Mouse (Mus musculus): Measurements from ENCODE around the gene Ckb. TPM values are rescaled to one million over a fixed set of nuclear protein-coding genes. Genes with fewer than 3 reads are reported as not detected.

The Ckb gene
- polyA plus RNA-seq, 1 experiment from 2014 or later, result 450 TPM

DNA sequence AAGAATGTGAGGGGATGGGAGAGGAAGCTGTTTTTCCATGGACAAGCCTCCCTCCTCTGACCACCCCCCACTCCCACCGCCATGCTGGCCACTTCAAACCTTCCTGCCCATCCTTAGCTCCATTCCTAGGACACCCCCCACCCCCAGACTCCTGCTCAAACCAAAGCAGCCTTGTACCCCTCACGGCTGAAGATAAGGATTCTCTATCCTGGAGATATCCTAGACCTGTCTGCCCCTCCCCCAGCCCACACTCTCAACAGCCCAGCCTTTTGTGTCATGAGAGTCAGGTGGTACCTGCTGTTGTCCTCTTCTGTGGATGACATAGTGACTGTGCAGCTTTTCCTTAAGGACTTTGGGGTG lies 15.9 kb upstream of the Ckb start:
- ATAC-seq (replicated peaks; ENCODE audit: insufficient number of reproducible peaks, low FRiP score, low TSS enrichment, low read depth) (no peak), DNase-seq (ENCODE audit: low spot score) (no peak)
- no peaks in the 10 kb centered on the region for H3K27me3 ChIP-seq (ENCODE audit: control insufficient read depth, insufficient read depth, low read length)
- WGBS, result 39% methylated on average over 2 of the region's 2 CpGs
- H3K4me2 ChIP-seq (ENCODE audit: low read depth, low read length), result no peak overlapping the region
- no peak overlapping the region for H3K27ac ChIP-seq (replicated peaks; ENCODE audit: low read depth, low read length)
- H3K9ac ChIP-seq (replicated peaks; ENCODE audit: low read length), result no peak overlapping the region
- no peaks in the 10 kb centered on the region for H3K4me1 ChIP-seq (ENCODE audit: control insufficient read depth, insufficient read depth, low read length)
- H3K36me3 ChIP-seq (replicated peaks; ENCODE audit: control insufficient read depth, insufficient read depth, low read depth, low read length), result no peaks in the 10 kb centered on the region
- H3K4me3 ChIP-seq (ENCODE audit: low read depth, low read length), result no peak overlapping the region
- H3K9me3 ChIP-seq (replicated peaks; ENCODE audit: control insufficient read depth, low read length), result no peaks in the 10 kb centered on the region

DNA sequence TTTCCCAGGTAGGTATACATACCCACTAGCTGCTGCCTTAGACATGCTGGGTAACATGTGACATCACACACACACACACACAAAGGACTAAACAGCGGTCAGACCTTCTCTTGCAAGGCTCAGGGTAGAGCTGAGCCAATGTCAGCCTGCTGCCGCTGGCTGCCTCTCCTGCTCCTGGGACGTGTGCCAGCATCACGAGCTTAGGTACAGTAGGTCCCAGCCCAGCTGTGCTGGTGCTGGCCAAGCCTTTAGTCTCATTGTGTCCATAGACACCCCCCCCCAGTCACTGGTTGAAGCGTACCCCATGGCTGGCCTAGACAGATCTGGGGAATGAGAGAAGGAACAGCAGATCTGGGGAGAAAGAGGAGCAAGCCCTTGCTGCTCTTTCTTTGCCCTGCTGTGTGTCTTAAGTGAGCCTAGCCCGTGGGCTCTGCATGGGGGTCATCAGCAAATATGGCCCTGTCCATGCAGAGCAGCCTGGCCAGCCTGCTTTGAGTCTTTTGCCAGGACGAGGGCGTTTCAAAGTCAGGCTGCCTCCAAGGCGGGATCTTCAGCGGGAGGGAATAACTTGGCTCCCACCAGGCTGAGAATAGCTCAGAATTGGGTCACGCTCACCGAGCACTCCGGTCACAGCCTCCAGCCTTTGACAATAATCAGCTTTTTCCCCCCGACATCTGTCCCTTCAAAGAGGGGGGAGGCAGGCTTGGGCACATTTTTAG lies 15.4 kb upstream of the Ckb start:
- WGBS, result 40% methylated on average over 14 of the region's 14 CpGs
- Histone ChIP-seq H3K4me2 (ENCODE audit: low read depth, low read length) (no peak overlapping the region), H3K27ac (replicated peaks; ENCODE audit: low read depth, low read length) (no peak overlapping the region), H3K9me3 (replicated peaks; ENCODE audit: control insufficient read depth, low read length) (no peaks in the 10 kb centered on the region), H3K36me3 (replicated peaks; ENCODE audit: control insufficient read depth, insufficient read depth, low read depth, low read length) (no peaks in the 10 kb centered on the region; the same call in 1 of the 2 replicates), H3K9ac (replicated peaks; ENCODE audit: low read length) (no peak overlapping the region), H3K4me3 (ENCODE audit: low read depth, low read length) (no peak overlapping the region), H3K27me3 (ENCODE audit: control insufficient read depth, insufficient read depth, low read length) (no peaks in the 10 kb centered on the region), H3K4me1 (ENCODE audit: control insufficient read depth, insufficient read depth, low read length) (no peaks in the 10 kb centered on the region)
- no peak for ATAC-seq (replicated peaks; ENCODE audit: insufficient number of reproducible peaks, low FRiP score, low TSS enrichment, low read depth)
- no peak for DNase-seq (ENCODE audit: low spot score)

DNA sequence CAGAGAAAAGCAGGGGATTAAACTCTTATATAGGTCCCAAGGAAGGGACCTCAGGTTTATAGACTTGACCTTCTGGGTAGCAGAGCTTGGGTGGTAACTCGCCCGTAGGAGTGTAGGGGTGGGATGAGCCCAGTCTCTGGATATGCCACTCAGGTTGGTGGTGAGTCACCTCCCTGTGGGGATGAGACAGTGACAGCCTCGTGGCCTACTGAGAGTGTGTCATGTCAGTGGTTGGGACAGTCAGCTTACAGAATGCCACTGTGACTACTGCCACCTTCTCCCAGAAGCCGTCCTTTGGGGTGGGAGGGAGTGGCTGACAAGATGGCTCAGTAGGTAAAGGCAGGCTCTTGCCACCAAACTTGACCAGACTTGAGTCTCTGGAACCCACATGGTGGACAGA lies 14.3 kb upstream of the Ckb start:
- WGBS, result 91% methylated on average over 4 of the region's 4 CpGs
- no peak for DNase-seq (ENCODE audit: low spot score)
- no peak overlapping the region for H3K4me2 ChIP-seq (ENCODE audit: low read depth, low read length)
- no peaks in the 10 kb centered on the region for H3K9me3 ChIP-seq (replicated peaks; ENCODE audit: control insufficient read depth, low read length)
- H3K9ac ChIP-seq (replicated peaks; ENCODE audit: low read length), result no peak overlapping the region
- H3K36me3 ChIP-seq (replicated peaks; ENCODE audit: control insufficient read depth, insufficient read depth, low read depth, low read length), result no peaks in the 10 kb centered on the region; the same call in 1 of the 2 replicates
- no peak overlapping the region for H3K27ac ChIP-seq (replicated peaks; ENCODE audit: low read depth, low read length)
- no peaks in the 10 kb centered on the region for H3K4me1 ChIP-seq (ENCODE audit: control insufficient read depth, insufficient read depth, low read length)
- no peak for ATAC-seq (replicated peaks; ENCODE audit: insufficient number of reproducible peaks, low FRiP score, low TSS enrichment, low read depth)
- no peaks in the 10 kb centered on the region for H3K27me3 ChIP-seq (ENCODE audit: control insufficient read depth, insufficient read depth, low read length)
- H3K4me3 ChIP-seq (ENCODE audit: low read depth, low read length), result no peak overlapping the region

DNA sequence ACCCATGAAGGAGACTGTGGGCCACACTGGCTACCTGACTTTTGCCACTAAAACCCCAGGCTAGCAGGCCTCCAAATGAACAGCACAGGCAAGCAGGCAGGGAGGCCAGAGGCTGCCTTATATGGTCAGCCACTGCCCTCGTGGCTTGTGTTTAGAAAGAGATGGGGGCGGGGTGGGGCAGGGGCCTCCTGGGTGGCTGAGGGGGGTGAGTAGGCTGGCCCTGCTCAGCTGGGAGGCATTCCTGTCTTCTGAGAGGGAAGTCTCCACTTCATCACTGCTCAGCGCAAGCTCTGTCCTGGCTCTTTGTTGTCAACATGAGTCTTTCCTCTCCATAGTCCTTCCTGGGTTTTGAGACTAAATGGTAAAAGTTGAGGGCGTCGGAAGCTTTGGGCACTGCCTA lies 10.7 kb upstream of the Ckb start:
- DNase-seq (ENCODE audit: low spot score) (no peak), ATAC-seq (replicated peaks; ENCODE audit: insufficient number of reproducible peaks, low FRiP score, low TSS enrichment, low read depth) (no peak)
- H3K4me3 ChIP-seq (ENCODE audit: low read depth, low read length), result no peak overlapping the region
- H3K9ac ChIP-seq (replicated peaks; ENCODE audit: low read length), result no peak overlapping the region
- H3K4me1 ChIP-seq (ENCODE audit: control insufficient read depth, insufficient read depth, low read length), result peaks cover 6% of the 10 kb centered on the region; the same call in 1 of the 2 replicates
- H3K9me3 ChIP-seq (replicated peaks; ENCODE audit: control insufficient read depth, low read length), result no peaks in the 10 kb centered on the region
- no peak overlapping the region for H3K27ac ChIP-seq (replicated peaks; ENCODE audit: low read depth, low read length)
- no peaks in the 10 kb centered on the region; the same call in 1 of the 2 replicates for H3K36me3 ChIP-seq (replicated peaks; ENCODE audit: control insufficient read depth, insufficient read depth, low read depth, low read length)
- no peak overlapping the region for H3K4me2 ChIP-seq (ENCODE audit: low read depth, low read length)
- no peaks in the 10 kb centered on the region for H3K27me3 ChIP-seq (ENCODE audit: control insufficient read depth, insufficient read depth, low read length)
- 64% methylated on average over 5 of the region's 5 CpGs for WGBS

DNA sequence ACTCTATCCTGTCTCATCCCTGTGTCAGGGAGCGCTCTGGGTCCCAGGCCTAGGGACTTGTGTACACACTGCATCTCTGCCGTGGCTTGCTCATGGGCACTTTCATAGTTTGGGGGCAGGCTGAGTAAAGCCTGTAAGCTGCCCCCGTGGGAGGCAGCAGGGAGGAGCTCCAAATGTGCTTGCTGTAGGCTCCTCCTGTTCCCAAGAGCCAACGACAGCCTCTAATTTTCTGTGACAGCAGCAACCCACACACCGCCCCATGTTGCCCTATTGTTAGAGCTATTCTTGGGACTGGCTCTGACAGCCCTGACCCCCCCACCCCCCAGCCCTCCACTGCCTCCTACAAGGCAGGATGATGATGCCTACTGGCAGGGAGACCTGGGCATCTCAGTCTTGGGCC lies 9.9 kb upstream of the Ckb start:
- WGBS, result 84% methylated on average over 5 of the region's 5 CpGs
- no peak for ATAC-seq (replicated peaks; ENCODE audit: insufficient number of reproducible peaks, low FRiP score, low TSS enrichment, low read depth)
- H3K4me1 ChIP-seq (ENCODE audit: control insufficient read depth, insufficient read depth, low read length), result peaks cover 6% of the 10 kb centered on the region; the same call in 1 of the 2 replicates

DNA sequence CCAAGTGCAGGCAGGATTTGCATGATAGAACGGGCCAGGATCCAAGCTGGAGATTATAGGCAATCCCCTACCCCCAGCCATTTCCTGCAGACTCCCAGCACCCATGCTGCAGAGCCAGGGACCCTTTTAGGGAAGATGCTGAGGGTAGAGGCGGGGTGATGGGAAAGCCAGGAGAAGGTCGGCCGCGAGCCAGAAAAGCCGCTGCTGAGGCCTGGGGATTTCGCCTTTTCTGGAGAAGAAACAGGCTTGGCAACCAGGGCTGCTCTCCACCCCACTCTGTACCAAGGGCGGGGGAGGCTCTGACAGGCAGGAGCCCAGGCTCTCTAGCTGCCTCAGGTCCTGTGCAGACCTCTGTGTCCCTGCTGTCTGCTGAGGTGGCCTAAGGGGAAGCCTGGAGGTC lies 9.2 kb upstream of the Ckb start:
- Histone ChIP-seq H3K27me3 (ENCODE audit: control insufficient read depth, insufficient read depth, low read length) (no peaks in the 10 kb centered on the region), H3K27ac (replicated peaks; ENCODE audit: low read depth, low read length) (no peak overlapping the region), H3K9me3 (replicated peaks; ENCODE audit: control insufficient read depth, low read length) (no peaks in the 10 kb centered on the region), H3K4me3 (ENCODE audit: low read depth, low read length) (no peak overlapping the region), H3K36me3 (replicated peaks; ENCODE audit: control insufficient read depth, insufficient read depth, low read depth, low read length) (no peaks in the 10 kb centered on the region; the same call in 1 of the 2 replicates), H3K4me1 (ENCODE audit: control insufficient read depth, insufficient read depth, low read length) (peaks cover 6% of the 10 kb centered on the region; the same call in 1 of the 2 replicates), H3K9ac (replicated peaks; ENCODE audit: low read length) (no peak overlapping the region), H3K4me2 (ENCODE audit: low read depth, low read length) (no peak overlapping the region)
- DNase-seq (ENCODE audit: low spot score) (no peak), ATAC-seq (replicated peaks; ENCODE audit: insufficient number of reproducible peaks, low FRiP score, low TSS enrichment, low read depth) (no peak)
- WGBS, result 87% methylated on average over 8 of the region's 8 CpGs

More for the DNA sequence above, 9.9 kb upstream of the Ckb start:
- H3K27me3 ChIP-seq (ENCODE audit: control insufficient read depth, insufficient read depth, low read length), result no peaks in the 10 kb centered on the region
- no peak for DNase-seq (ENCODE audit: low spot score)
- H3K36me3 ChIP-seq (replicated peaks; ENCODE audit: control insufficient read depth, insufficient read depth, low read depth, low read length), result no peaks in the 10 kb centered on the region; the same call in 1 of the 2 replicates
- no peak overlapping the region for H3K4me3 ChIP-seq (ENCODE audit: low read depth, low read length)
- H3K9ac ChIP-seq (replicated peaks; ENCODE audit: low read length), result no peak overlapping the region
- H3K27ac ChIP-seq (replicated peaks; ENCODE audit: low read depth, low read length), result no peak overlapping the region
- no peaks in the 10 kb centered on the region for H3K9me3 ChIP-seq (replicated peaks; ENCODE audit: control insufficient read depth, low read length)
- H3K4me2 ChIP-seq (ENCODE audit: low read depth, low read length), result no peak overlapping the region

DNA sequence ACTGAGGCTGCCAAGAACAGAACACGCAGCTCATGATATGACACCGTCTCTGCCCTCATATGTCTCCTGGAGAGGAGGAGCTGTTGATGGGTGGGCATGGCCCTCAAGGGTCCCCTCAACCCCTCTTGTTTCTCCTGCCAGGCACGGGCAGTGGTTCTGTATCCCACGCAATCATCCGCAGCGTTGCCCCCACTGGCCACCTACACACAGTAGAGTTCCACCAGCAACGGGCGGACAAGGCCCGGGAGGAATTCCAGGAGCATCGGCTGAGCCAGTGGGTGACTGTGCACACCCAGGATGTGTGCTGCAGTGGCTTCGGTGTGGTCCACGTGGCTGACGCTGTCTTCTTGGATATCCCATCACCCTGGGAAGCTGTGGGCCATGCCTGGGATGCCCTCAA lies 8.5 kb upstream of the Ckb start:
- no peaks in the 10 kb centered on the region for H3K9me3 ChIP-seq (replicated peaks; ENCODE audit: control insufficient read depth, low read length)
- WGBS, result 97% methylated on average over 13 of the region's 13 CpGs
- peaks cover 6% of the 10 kb centered on the region; the same call in 1 of the 2 replicates for H3K4me1 ChIP-seq (ENCODE audit: control insufficient read depth, insufficient read depth, low read length)
- no peak overlapping the region for H3K4me2 ChIP-seq (ENCODE audit: low read depth, low read length)
- no peak overlapping the region for H3K9ac ChIP-seq (replicated peaks; ENCODE audit: low read length)
- H3K27me3 ChIP-seq (ENCODE audit: control insufficient read depth, insufficient read depth, low read length), result no peaks in the 10 kb centered on the region
- H3K4me3 ChIP-seq (ENCODE audit: low read depth, low read length), result no peak overlapping the region
- H3K27ac ChIP-seq (replicated peaks; ENCODE audit: low read depth, low read length), result no peak overlapping the region
- H3K36me3 ChIP-seq (replicated peaks; ENCODE audit: control insufficient read depth, insufficient read depth, low read depth, low read length), result no peaks in the 10 kb centered on the region; the same call in 1 of the 2 replicates
- ATAC-seq (replicated peaks; ENCODE audit: insufficient number of reproducible peaks, low FRiP score, low TSS enrichment, low read depth) (no peak), DNase-seq (ENCODE audit: low spot score) (no peak)

DNA sequence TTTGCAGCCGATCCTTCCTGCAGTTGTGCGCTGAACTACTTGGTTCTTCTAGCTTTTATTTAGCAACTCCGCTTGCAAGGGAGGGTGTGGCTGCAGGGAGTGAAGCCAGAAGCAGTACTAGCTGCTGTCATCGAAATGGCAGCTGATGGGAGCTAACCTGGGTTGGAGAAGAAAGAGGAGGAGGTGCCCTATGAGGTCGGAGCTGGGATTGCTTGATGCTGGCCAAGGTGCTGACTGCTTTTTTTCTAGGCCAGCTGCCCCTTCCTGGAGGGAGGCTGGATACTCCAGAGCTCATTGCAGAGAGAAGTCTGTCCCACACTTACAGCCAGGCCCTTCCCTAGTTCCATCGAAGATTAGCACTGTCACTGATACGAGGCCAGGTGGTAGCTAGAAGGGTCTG lies 6.9 kb upstream of the Ckb start:
- 54% methylated on average over 7 of the region's 7 CpGs for WGBS
- Histone ChIP-seq H3K4me1 (ENCODE audit: control insufficient read depth, insufficient read depth, low read length) (peaks cover 6% of the 10 kb centered on the region; the same call in 1 of the 2 replicates), H3K4me3 (ENCODE audit: low read depth, low read length) (peak overlapping the region; percentile 88), H3K4me2 (ENCODE audit: low read depth, low read length) (peak overlapping the region; percentile 96), H3K27ac (replicated peaks; ENCODE audit: low read depth, low read length) (no peak overlapping the region), H3K36me3 (replicated peaks; ENCODE audit: control insufficient read depth, insufficient read depth, low read depth, low read length) (no peaks in the 10 kb centered on the region; the same call in 1 of the 2 replicates), H3K27me3 (ENCODE audit: control insufficient read depth, insufficient read depth, low read length) (0 out of 2 replicates have a peak, but pooled peaks cover 2% of the 10 kb centered on the region), H3K9ac (replicated peaks; ENCODE audit: low read length) (peak overlapping the region; percentile 61), H3K9me3 (replicated peaks; ENCODE audit: control insufficient read depth, low read length) (no peaks in the 10 kb centered on the region)
- DNase-seq (ENCODE audit: low spot score) (no peak), ATAC-seq (replicated peaks; ENCODE audit: insufficient number of reproducible peaks, low FRiP score, low TSS enrichment, low read depth) (no peak)

All from embryonic facial prominence, embryonic 11.5 days (tissue).